Mouse (Mus musculus) layer of hippocampus, postnatal 10 days (tissue): ENCODE measurements around the gene Rnf215. TPM values are rescaled to one million over a fixed set of nuclear protein-coding genes. Genes with fewer than 3 reads are reported as not detected.

Experiments
- DNase-seq, 2 experiments: peaks; one replicate each; pipeline ENCODE4 v3.0.0; 2021; ENCODE audit warnings: low spot score in 2 of 2
- microRNA-seq, 2 experiments: library from miRNA; unstranded; fragments of <30 nt; microRNA quantifications; one replicate each; pipeline ENCODE4 v1.2.0; 2021
- total RNA-seq, 2 experiments: library from RNA; stranded (reverse); gene quantifications; 2 replicates each; pipeline ENCODE4 v1.2.3; 2021

Rnf215 gene
- total RNA-seq, 2 experiments from 2014 or later, result 47.7 to 49.4 TPM

- peak; percentile 97 to 99 for DNase-seq
Measured at GRCm38 (mm10) chr11:4186486-4187317, 51.7 kb downstream of the Rnf215 start, which contains the start of gene Tbc1d10a. Gene Tbc1d10a (plus strand): TSS chr11:4186789.

- no peak for DNase-seq
Measured at GRCm38 (mm10) chr11:4187318-4187700, 52.3 kb downstream of the Rnf215 start.

GRCm38 (mm10) chr11:4189182-4189581 is 54.2 kb downstream of the Rnf215 start:
- DNase-seq, result no peak

- no peak for DNase-seq
Measured at GRCm38 (mm10) chr11:4190677-4191076, 55.7 kb downstream of the Rnf215 start.

Small RNA genes within 50 kb of the gene (microRNA-seq; reads per million reads assigned to microRNA genes)
- 0.78 to 2.7 reads per million in 2 experiments for gene Mir3060

Other genes with a start within 250 kb of the Rnf215 start
- gene 4921536K21Rik, start 240.1 kb upstream of the Rnf215 start, total RNA-seq, result under 1 TPM; 0.62 to 0.69 TPM
- 10 to 100 TPM; 19.8 to 22.6 TPM for gene Dusp18, start 240.0 kb upstream of the Rnf215 start, total RNA-seq
- gene Slc35e4, start 220.5 kb upstream of the Rnf215 start, total RNA-seq, result 10 to 100 TPM; 21.8 to 22.2 TPM
- 10 to 100 TPM; 13.2 to 16.2 TPM for gene Tcn2, start 203.0 kb upstream of the Rnf215 start, total RNA-seq
- gene Pes1, start 171.2 kb upstream of the Rnf215 start, total RNA-seq, result 10 to 100 TPM; 37.1 to 51.0 TPM
- not detected for gene 4930556J24Rik, start 158.4 kb upstream of the Rnf215 start, total RNA-seq
- gene Gal3st1, start 151.6 kb upstream of the Rnf215 start, total RNA-seq, result 10 to 100 TPM in 1 of 2 experiments, 1 to 10 TPM in 1; 8.9 to 10.2 TPM
- gene Sec14l4, start 103.7 kb upstream of the Rnf215 start, total RNA-seq, result 1 to 10 TPM in 1 of 2 experiments, under 1 TPM in 1; 0.38 to 1.1 TPM
- 1 to 10 TPM; 3.7 to 4.5 TPM for gene Sec14l3, start 70.4 kb upstream of the Rnf215 start, total RNA-seq
- gene Mtfp1, start 39.8 kb upstream of the Rnf215 start, total RNA-seq, result 10 to 100 TPM; 62.5 to 66.0 TPM
- 10 to 100 TPM; 24.3 to 26.8 TPM for gene Sec14l2, start 11.8 kb upstream of the Rnf215 start, total RNA-seq
- gene Ccdc157, start 25.1 kb downstream of the Rnf215 start, total RNA-seq, result 10 to 100 TPM; 13.4 to 14.6 TPM
- gene Sf3a1, start 25.1 kb downstream of the Rnf215 start, total RNA-seq, result 10 to 100 TPM; 61.1 to 72.9 TPM
- 10 to 100 TPM; 28.4 to 31.1 TPM for gene Tbc1d10a, start 51.6 kb downstream of the Rnf215 start, total RNA-seq
- gene Castor1, start 83.0 kb downstream of the Rnf215 start, total RNA-seq, result 1 to 10 TPM; 4.0 to 5.5 TPM
- gene Osm, start 101.2 kb downstream of the Rnf215 start, total RNA-seq, result not detected
- under 1 TPM; 0.59 to 0.71 TPM for gene Lif, start 122.4 kb downstream of the Rnf215 start, total RNA-seq